Mouse (Mus musculus): ENCODE measurements around the gene Sprr1b. TPM values are rescaled to one million over a fixed set of nuclear protein-coding genes. Genes with fewer than 3 reads are reported as not detected.
"Not testable (repeated sequence)": the region's sequence is repeated elsewhere in the genome, so short reads cannot be mapped to it uniquely, and the experiment has no call there.

The Sprr1b gene
- not detected in 2 replicates for polyA plus RNA-seq (2014; fragmentation: Nextera tagmentation; extraction: Ambion mirVana)

DNA sequence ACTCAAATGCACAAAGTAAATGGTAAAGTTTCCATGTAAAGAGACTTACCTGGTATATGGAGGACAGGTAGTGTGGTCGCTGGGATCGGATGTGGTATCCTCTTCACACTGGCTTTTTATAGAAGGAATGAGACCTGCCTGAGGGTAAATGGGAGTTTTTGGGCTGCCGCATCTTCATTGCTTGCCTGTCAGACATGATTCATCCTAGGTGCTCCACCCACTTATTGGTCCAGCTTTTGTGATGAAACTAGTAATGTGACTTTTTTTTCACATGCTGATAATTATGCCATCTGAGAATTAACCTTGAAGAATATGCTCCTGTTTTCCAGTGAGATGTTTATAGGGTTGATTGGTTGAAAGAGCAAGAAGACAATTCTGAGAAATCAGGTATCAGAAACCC lies at the start of gene Sprr1b:
Gene Sprr1b (minus strand): TSS at position 101 of the 400 bp plus-strand sequence.
- ATAC-seq (ENCODE audit: low FRiP score), result no peak

DNA sequence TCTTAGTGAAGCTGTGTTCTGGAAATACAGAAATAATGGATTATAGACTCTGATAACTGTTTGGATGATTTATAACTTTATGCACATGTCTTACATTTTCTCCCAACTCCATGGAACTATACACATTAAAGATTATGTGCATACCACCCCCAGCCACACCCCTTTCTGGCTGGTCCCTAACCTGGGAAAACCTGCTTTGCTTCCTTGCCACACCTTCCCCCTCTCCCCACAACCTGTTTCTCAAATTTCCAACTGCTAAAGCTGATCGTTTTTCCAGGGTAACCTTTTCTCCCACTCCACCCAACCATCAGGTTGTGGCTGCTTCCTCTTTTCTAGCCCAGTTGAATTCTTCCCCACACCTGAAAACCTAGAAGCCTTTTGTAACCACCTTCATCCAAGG lies 47.7 kb upstream of the Sprr1b start:
- H3K27me3 ChIP-seq (ENCODE audit: control insufficient read depth, insufficient read depth, low read length), result no peaks in the 10 kb centered on the region
- H3K4me1 ChIP-seq (replicated peaks; ENCODE audit: control insufficient read depth, insufficient read depth, low read length), result no peaks in the 10 kb centered on the region
- H3K36me3 ChIP-seq (replicated peaks; ENCODE audit: control insufficient read depth, insufficient read depth), result no peaks in the 10 kb centered on the region
- no peak overlapping the region for H3K4me3 ChIP-seq (replicated peaks; ENCODE audit: low read length)
- 71% methylated on average over 1 of the region's 1 CpGs for WGBS
- H3K9me3 ChIP-seq (ENCODE audit: control insufficient read depth, low read length), result no peaks in the 10 kb centered on the region
- no peak overlapping the region for H3K4me2 ChIP-seq (replicated peaks)
- ATAC-seq (ENCODE audit: low FRiP score) (no peak), DNase-seq (ENCODE audit: low spot score) (no peak)
- H3K27ac ChIP-seq, result no peak overlapping the region
- no peak overlapping the region for H3K9ac ChIP-seq

More for the DNA sequence above, at the start of gene Sprr1b:
- no peak within 1 kb of the TSS for H3K4me3 ChIP-seq (replicated peaks; ENCODE audit: low read length)
- H3K9ac ChIP-seq, result no peak within 1 kb of the TSS
- WGBS, result 96% methylated on average over 3 of the region's 3 CpGs
- H3K4me1 ChIP-seq (replicated peaks; ENCODE audit: control insufficient read depth, insufficient read depth, low read length), result no peaks in the 10 kb centered on the region
- H3K36me3 ChIP-seq (replicated peaks; ENCODE audit: control insufficient read depth, insufficient read depth), result no peaks in the 10 kb centered on the region
- H3K9me3 ChIP-seq (ENCODE audit: control insufficient read depth, low read length), result no peaks in the 10 kb centered on the region
- H3K4me2 ChIP-seq (replicated peaks), result no peak within 1 kb of the TSS
- no peak for DNase-seq (ENCODE audit: low spot score)
- no peak within 1 kb of the TSS for H3K27ac ChIP-seq
- H3K27me3 ChIP-seq (ENCODE audit: control insufficient read depth, insufficient read depth, low read length), result no peaks in the 10 kb centered on the region

DNA sequence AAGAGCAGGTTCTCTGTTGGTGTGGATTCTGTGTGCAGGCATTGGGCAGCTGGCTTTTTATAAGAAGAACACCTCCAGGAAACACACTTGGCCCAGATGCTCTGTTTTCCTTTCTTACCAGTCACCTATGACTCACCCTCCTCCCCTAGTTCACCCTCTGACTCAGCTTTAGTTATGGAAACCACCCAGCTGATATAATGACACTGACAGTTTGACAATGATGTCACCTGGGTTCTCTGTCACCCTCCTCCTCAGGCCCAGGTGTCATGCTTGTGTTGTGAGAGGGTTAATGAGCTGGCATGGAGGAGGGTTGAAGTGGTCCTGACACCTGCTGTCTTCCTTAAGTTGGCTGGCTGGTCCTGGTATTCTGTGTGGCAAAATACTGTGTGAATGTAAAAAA lies 47.3 kb upstream of the Sprr1b start, which contains the start of gene Sprr1a:
Gene Sprr1a (minus strand): TSS at position 33 of the 400 bp plus-strand sequence.
- no peaks in the 10 kb centered on the region for H3K36me3 ChIP-seq (replicated peaks; ENCODE audit: control insufficient read depth, insufficient read depth)
- no peak for ATAC-seq (ENCODE audit: low FRiP score)

DNA sequence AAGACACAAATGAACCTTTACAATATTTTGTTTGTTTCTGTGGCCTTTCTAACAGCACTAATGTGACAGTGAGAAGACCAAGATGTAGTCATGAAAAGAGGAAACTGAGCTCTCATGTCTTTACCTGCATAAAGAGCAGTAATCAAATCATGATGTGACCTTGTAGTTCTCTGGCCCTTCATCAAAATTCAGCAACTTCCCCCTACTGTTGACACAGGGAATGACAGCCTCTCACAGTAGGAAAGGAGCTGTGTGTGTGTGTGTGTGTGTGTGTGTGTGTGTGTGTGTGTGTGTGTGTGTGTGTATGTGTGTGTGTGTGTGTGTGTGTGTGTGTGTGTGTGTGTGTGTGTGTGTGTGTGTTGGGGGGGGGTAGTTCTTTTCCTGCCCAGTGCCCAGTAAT lies 42.7 kb upstream of the Sprr1b start:
- H3K9me3 ChIP-seq (ENCODE audit: control insufficient read depth, low read length); DNase-seq (ENCODE audit: low spot score); H3K4me2 ChIP-seq (replicated peaks); H3K4me1 ChIP-seq (replicated peaks; ENCODE audit: control insufficient read depth, insufficient read depth, low read length); H3K9ac ChIP-seq; H3K27me3 ChIP-seq (ENCODE audit: control insufficient read depth, insufficient read depth, low read length); ATAC-seq (ENCODE audit: low FRiP score); H3K36me3 ChIP-seq (replicated peaks; ENCODE audit: control insufficient read depth, insufficient read depth); H3K4me3 ChIP-seq (replicated peaks; ENCODE audit: low read length); H3K27ac ChIP-seq: not testable (repeated sequence)

More for the DNA sequence above, 47.3 kb upstream of the Sprr1b start, which contains the start of gene Sprr1a:
- Histone ChIP-seq H3K4me2 (replicated peaks) (no peak within 1 kb of the TSS), H3K4me3 (replicated peaks; ENCODE audit: low read length) (no peak within 1 kb of the TSS), H3K27ac (no peak within 1 kb of the TSS), H3K27me3 (ENCODE audit: control insufficient read depth, insufficient read depth, low read length) (no peaks in the 10 kb centered on the region), H3K4me1 (replicated peaks; ENCODE audit: control insufficient read depth, insufficient read depth, low read length) (no peaks in the 10 kb centered on the region), H3K9ac (no peak within 1 kb of the TSS), H3K9me3 (ENCODE audit: control insufficient read depth, low read length) (no peaks in the 10 kb centered on the region)
- DNase-seq (ENCODE audit: low spot score), result no peak

DNA sequence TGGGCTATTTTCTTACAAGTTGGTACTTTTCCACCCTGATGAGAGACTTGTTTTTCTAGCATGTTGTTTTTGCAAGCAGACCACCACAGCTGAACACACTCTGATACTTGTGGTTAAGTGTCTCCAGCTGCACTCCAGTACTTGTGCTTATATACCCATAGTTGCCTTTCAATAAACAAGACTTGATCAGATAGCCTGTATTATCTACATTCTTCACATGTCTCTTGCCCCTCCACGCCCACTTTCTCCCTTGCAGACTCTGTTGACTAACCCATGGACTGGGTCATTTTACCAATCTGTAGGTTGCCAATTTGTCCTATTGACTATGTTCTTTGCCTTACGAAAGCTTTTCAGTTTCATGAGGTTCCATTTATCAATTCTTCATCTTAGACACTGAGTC lies 31.5 kb upstream of the Sprr1b start:
- no peak for DNase-seq (ENCODE audit: low spot score)
- no peak overlapping the region for H3K4me2 ChIP-seq (replicated peaks)
- no peaks in the 10 kb centered on the region for H3K36me3 ChIP-seq (replicated peaks; ENCODE audit: control insufficient read depth, insufficient read depth)
- no peaks in the 10 kb centered on the region for H3K9me3 ChIP-seq (ENCODE audit: control insufficient read depth, low read length)
- no peak overlapping the region for H3K27ac ChIP-seq
- H3K4me1 ChIP-seq (replicated peaks; ENCODE audit: control insufficient read depth, insufficient read depth, low read length), result no peaks in the 10 kb centered on the region
- no peak overlapping the region for H3K4me3 ChIP-seq (replicated peaks; ENCODE audit: low read length)
- no peak for ATAC-seq (ENCODE audit: low FRiP score)
- WGBS, result 86% methylated on average over 2 of the region's 2 CpGs
- H3K27me3 ChIP-seq (ENCODE audit: control insufficient read depth, insufficient read depth, low read length), result no peaks in the 10 kb centered on the region
- H3K9ac ChIP-seq, result no peak overlapping the region

DNA sequence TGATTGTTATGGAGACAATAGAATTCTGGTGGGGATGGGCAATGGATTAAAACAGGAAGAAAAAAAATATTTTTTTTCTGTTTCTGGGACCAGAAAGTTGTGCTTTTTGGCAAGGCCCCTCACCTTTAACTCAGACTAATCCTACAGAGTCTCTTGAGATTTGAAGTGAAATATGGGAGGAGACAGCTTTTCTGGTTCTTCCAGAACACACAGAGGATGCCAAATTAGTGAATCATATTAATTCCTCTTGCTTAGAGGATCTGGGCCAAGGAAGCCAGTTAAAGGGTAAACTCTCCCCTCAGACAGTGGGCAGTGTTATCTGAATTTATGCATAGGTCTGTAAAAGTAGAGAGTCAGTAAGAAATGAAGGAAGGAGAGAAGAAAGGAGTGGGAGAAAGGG lies 28.8 kb upstream of the Sprr1b start:
- ATAC-seq (ENCODE audit: low FRiP score) (no peak), DNase-seq (ENCODE audit: low spot score) (no peak)
- Histone ChIP-seq H3K4me3 (replicated peaks; ENCODE audit: low read length) (no peak overlapping the region), H3K27ac (no peak overlapping the region), H3K4me2 (replicated peaks) (no peak overlapping the region), H3K9ac (no peak overlapping the region), H3K27me3 (ENCODE audit: control insufficient read depth, insufficient read depth, low read length) (no peaks in the 10 kb centered on the region), H3K9me3 (ENCODE audit: control insufficient read depth, low read length) (no peaks in the 10 kb centered on the region), H3K4me1 (replicated peaks; ENCODE audit: control insufficient read depth, insufficient read depth, low read length) (no peaks in the 10 kb centered on the region), H3K36me3 (replicated peaks; ENCODE audit: control insufficient read depth, insufficient read depth) (no peaks in the 10 kb centered on the region)

DNA sequence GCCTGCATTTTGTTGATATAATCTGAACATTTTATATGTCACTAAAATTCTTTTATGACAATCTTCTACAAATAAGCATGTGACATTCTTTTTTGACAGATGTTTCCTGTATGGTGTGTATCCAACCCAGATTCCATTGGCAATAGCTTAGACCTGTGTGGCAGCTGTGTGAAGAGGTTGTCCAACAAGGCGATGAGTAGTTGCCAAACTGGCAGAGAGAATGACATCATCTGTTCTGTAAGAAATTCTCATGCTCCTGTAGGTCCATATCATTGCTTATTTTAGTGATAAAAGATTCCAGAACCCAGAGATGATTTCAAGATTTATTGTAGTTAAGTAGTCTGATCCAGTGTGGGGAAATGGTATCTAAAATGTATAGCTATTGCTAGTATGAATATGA lies 28.0 kb upstream of the Sprr1b start:
- DNase-seq (ENCODE audit: low spot score) (no peak), ATAC-seq (ENCODE audit: low FRiP score) (no peak)
- Histone ChIP-seq H3K36me3 (replicated peaks; ENCODE audit: control insufficient read depth, insufficient read depth) (no peaks in the 10 kb centered on the region), H3K4me1 (replicated peaks; ENCODE audit: control insufficient read depth, insufficient read depth, low read length) (no peaks in the 10 kb centered on the region), H3K9me3 (ENCODE audit: control insufficient read depth, low read length) (no peaks in the 10 kb centered on the region), H3K4me2 (replicated peaks) (no peak overlapping the region), H3K27me3 (ENCODE audit: control insufficient read depth, insufficient read depth, low read length) (no peaks in the 10 kb centered on the region), H3K4me3 (replicated peaks; ENCODE audit: low read length) (no peak overlapping the region), H3K27ac (no peak overlapping the region), H3K9ac (no peak overlapping the region)
- 92% methylated on average over 1 of the region's 1 CpGs for WGBS

DNA sequence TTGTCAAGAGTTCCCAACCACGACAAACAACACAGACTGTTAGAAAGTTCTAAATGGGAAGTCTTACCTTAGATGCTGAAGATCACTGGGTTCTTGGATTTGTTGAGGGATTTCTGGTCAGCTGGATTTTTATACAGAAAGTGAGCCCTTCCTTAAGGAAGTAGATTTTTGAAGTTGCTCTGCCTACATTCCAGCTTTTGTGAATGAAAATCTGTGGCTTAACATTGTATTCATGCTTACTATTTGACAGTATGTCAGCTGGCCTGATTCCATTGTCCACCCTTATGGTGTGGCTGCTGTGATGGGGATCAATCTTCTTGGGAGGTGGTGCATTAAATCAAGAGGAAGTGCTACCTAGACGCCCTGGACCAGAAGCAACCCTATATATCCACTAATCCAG lies 20.0 kb upstream of the Sprr1b start, which contains the start of gene Sprr3:
Gene Sprr3 (minus strand): TSS at position 101 of the 400 bp plus-strand sequence.
- DNase-seq (ENCODE audit: low spot score), result no peak
- Histone ChIP-seq H3K4me1 (replicated peaks; ENCODE audit: control insufficient read depth, insufficient read depth, low read length) (no peaks in the 10 kb centered on the region), H3K27me3 (ENCODE audit: control insufficient read depth, insufficient read depth, low read length) (no peaks in the 10 kb centered on the region), H3K4me3 (replicated peaks; ENCODE audit: low read length) (no peak within 1 kb of the TSS), H3K4me2 (replicated peaks) (no peak within 1 kb of the TSS), H3K36me3 (replicated peaks; ENCODE audit: control insufficient read depth, insufficient read depth) (no peaks in the 10 kb centered on the region), H3K9ac (no peak within 1 kb of the TSS), H3K9me3 (ENCODE audit: control insufficient read depth, low read length) (no peaks in the 10 kb centered on the region), H3K27ac (no peak within 1 kb of the TSS)
- ATAC-seq (ENCODE audit: low FRiP score), result no peak
- 78% methylated on average over 2 of the region's 2 CpGs for WGBS

DNA sequence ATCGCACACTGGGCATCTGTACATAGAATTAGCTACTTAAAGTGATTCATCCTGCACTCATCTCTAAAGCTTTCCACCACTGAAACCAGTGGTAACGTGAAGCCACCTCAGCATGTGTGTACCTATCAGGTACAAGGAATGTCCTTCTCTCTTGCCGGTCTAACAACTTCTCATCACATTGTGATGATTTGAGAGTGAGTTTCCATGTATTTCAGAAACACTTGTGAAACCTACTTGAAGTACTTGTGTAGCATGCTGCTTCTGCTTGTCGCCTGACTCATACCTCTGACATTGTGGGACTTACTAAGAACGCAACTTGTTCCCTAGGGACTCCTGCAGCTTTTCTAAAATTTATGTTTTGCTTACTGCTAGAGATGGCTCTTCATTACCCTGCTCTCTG lies 16.6 kb upstream of the Sprr1b start:
- Histone ChIP-seq H3K9ac (no peak overlapping the region), H3K27ac (no peak overlapping the region), H3K9me3 (ENCODE audit: control insufficient read depth, low read length) (no peaks in the 10 kb centered on the region), H3K36me3 (replicated peaks; ENCODE audit: control insufficient read depth, insufficient read depth) (no peaks in the 10 kb centered on the region), H3K27me3 (ENCODE audit: control insufficient read depth, insufficient read depth, low read length) (no peaks in the 10 kb centered on the region), H3K4me3 (replicated peaks; ENCODE audit: low read length) (no peak overlapping the region), H3K4me1 (replicated peaks; ENCODE audit: control insufficient read depth, insufficient read depth, low read length) (no peaks in the 10 kb centered on the region), H3K4me2 (replicated peaks) (no peak overlapping the region)
- DNase-seq (ENCODE audit: low spot score), result no peak
- WGBS, result 91% methylated on average over 5 of the region's 5 CpGs
- no peak for ATAC-seq (ENCODE audit: low FRiP score)

DNA sequence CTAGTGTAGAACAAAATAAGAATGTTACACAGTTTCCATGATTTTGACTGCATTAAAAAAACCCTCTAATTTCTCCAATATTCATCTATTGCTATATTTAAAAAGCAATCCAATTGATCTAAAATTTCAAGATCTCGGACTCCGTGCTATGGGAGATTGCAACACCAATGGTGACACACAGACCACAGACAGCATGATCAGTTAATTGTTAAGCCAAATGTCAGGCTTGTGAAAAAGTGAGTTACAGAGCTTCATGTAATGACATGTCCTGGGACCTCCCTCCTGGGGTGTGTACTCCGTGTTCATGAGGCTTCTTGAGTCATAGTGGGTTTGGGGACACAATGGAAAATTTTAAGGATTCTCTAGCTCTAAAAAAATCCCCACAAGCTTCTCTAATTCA lies 1.6 kb upstream of the Sprr1b start:
- 86% methylated on average over 3 of the region's 3 CpGs for WGBS
- Histone ChIP-seq H3K9ac (no peak overlapping the region), H3K4me3 (replicated peaks; ENCODE audit: low read length) (no peak overlapping the region), H3K36me3 (replicated peaks; ENCODE audit: control insufficient read depth, insufficient read depth) (no peaks in the 10 kb centered on the region), H3K4me1 (replicated peaks; ENCODE audit: control insufficient read depth, insufficient read depth, low read length) (no peaks in the 10 kb centered on the region), H3K27me3 (ENCODE audit: control insufficient read depth, insufficient read depth, low read length) (no peaks in the 10 kb centered on the region), H3K27ac (no peak overlapping the region), H3K9me3 (ENCODE audit: control insufficient read depth, low read length) (no peaks in the 10 kb centered on the region), H3K4me2 (replicated peaks) (no peak overlapping the region)
- DNase-seq (ENCODE audit: low spot score), result no peak
- no peak for ATAC-seq (ENCODE audit: low FRiP score)
